Mouse (Mus musculus) heart, embryonic 16.5 days (tissue): ENCODE data around the gene Agrp. TPM values are rescaled to one million over a fixed set of nuclear protein-coding genes. Genes with fewer than 3 reads are reported as not detected.

ENCODE experiments used
- microRNA counts: library from miRNA; unstranded; fragments of <30 nt; microRNA quantifications from one replicate; lab custom pipeline; 2016
- microRNA-seq: library from miRNA; unstranded; fragments of <30 nt; microRNA quantifications from one replicate; pipeline ENCODE4, GENCODE M21; 2017
- polyA plus RNA-seq: library from polyadenylated mRNA; unstranded; fragments of >200 nt; fragmentation: Nextera tagmentation; extraction: Ambion mirVana; gene quantifications from 2 replicates; pipeline ENCODE4 v1.2.1, GENCODE M21; 2015

Agrp gene
- polyA plus RNA-seq, 1 experiment from 2014 or later = not detected

MicroRNAs within 50 kb of the gene (microRNA counts, 519-probe panel; counts per million panel counts)
- microRNA mmu-miR-1966 (lab: Ali Mortazavi, UCI) = 2,512 counts per million, percentile 60 among the panel's probes with 10 or more counts

Small RNA genes within 50 kb of the gene (microRNA-seq; reads per million reads assigned to microRNA genes)
- not detected for gene Mir1966

Other genes with a start within 250 kb of the Agrp start
- 0.07 TPM in 1 of 2 replicates, not detected in the other for gene Kctd19, start 223.9 kb downstream of the Agrp start, polyA plus RNA-seq
- 0.37 and 0.54 TPM in 2 replicates for gene Lrrc36, start 223.8 kb downstream of the Agrp start, polyA plus RNA-seq
- gene Tppp3, start 165.9 kb downstream of the Agrp start, polyA plus RNA-seq = 38.7 and 40.0 TPM in 2 replicates
- gene Zdhhc1, start 140.5 kb downstream of the Agrp start, polyA plus RNA-seq = 26.3 and 31.3 TPM in 2 replicates
- 0.24 and 0.25 TPM in 2 replicates for gene Hsd11b2, start 118.6 kb downstream of the Agrp start, polyA plus RNA-seq
- 62.4 and 63.7 TPM in 2 replicates for gene Atp6v0d1, start 71.3 kb downstream of the Agrp start, polyA plus RNA-seq
- gene Ripor1, start 32.1 kb downstream of the Agrp start, polyA plus RNA-seq = 34.0 and 36.2 TPM in 2 replicates
- 72.1 and 80.0 TPM in 2 replicates for gene Ctcf, start 825 bp downstream of the Agrp start, polyA plus RNA-seq
- 1.4 and 3.0 TPM in 2 replicates for gene Carmil2, start 48.9 kb upstream of the Agrp start, polyA plus RNA-seq
- gene Acd, start 63.7 kb upstream of the Agrp start, polyA plus RNA-seq = 36.4 and 41.7 TPM in 2 replicates
- gene Pard6a, start 63.8 kb upstream of the Agrp start, polyA plus RNA-seq = 13.6 and 17.5 TPM in 2 replicates
- 0.16 TPM in 1 of 2 replicates, not detected in the other for gene 4933405L10Rik, start 70.3 kb upstream of the Agrp start, polyA plus RNA-seq
- gene Enkd1, start 70.8 kb upstream of the Agrp start, polyA plus RNA-seq = 13.1 and 13.6 TPM in 2 replicates
- 7.5 and 12.0 TPM in 2 replicates for gene Gfod2, start 121.3 kb upstream of the Agrp start, polyA plus RNA-seq
- 8.3 and 9.2 TPM in 2 replicates for gene Ranbp10, start 190.0 kb upstream of the Agrp start, polyA plus RNA-seq
- 0.43 and 0.64 TPM in 2 replicates for gene Tsnaxip1, start 190.3 kb upstream of the Agrp start, polyA plus RNA-seq
- gene Cenpt, start 215.9 kb upstream of the Agrp start, polyA plus RNA-seq = 34.0 and 35.6 TPM in 2 replicates
- 49.0 and 50.9 TPM in 2 replicates for gene Thap11, start 217.7 kb upstream of the Agrp start, polyA plus RNA-seq
- gene Nutf2, start 223.2 kb upstream of the Agrp start, polyA plus RNA-seq = 132 and 194 TPM in 2 replicates
- gene Edc4, start 243.5 kb upstream of the Agrp start, polyA plus RNA-seq = 32.6 and 33.7 TPM in 2 replicates